Mouse (Mus musculus) limb, embryonic 12.5 days (tissue): ENCODE data around the gene Bik. TPM values are rescaled to one million over a fixed set of nuclear protein-coding genes. Genes with fewer than 3 reads are reported as not detected.

ENCODE experiments used
- ATAC-seq: fragments of 200-750 bp; cut with Nextera tagmentation; 2 replicates; pipeline ENCODE4 v1.8.0; 2017; ENCODE audit warnings: low read depth, moderate TSS enrichment; ENCODE audit not compliant: insufficient number of reproducible peaks, insufficient read depth, low FRiP score, low TSS enrichment
- H3K27ac ChIP-seq: fragments of 300-500 bp; sonication (generic); 2 replicates; pipeline ENCODE4 v1.5.1; 2016; ENCODE audit warnings: mild to moderate bottlenecking, moderate library complexity
- H3K27me3 ChIP-seq: fragments of 300-500 bp; sonication (generic); 2 replicates; pipeline ENCODE4 v1.6.1; 2016; ENCODE audit warnings: mild to moderate bottlenecking, moderate library complexity
- H3K36me3 ChIP-seq: fragments of 300-500 bp; sonication (generic); 2 replicates; pipeline ENCODE4 v1.6.1; 2016; ENCODE audit warnings: mild to moderate bottlenecking, moderate library complexity
- H3K4me1 ChIP-seq: fragments of 300-500 bp; sonication (generic); replicated peaks from 2 replicates; pipeline ENCODE4 v1.6.1; 2016
- H3K4me2 ChIP-seq: fragments of 300-500 bp; sonication (generic); 2 replicates; pipeline ENCODE4 v1.6.1; 2016; ENCODE audit warnings: mild to moderate bottlenecking, moderate library complexity
- H3K4me3 ChIP-seq: fragments of 300-500 bp; sonication (generic); replicated peaks from 2 replicates; pipeline ENCODE4 v1.5.1; 2016; ENCODE audit warnings: mild to moderate bottlenecking
- H3K9ac ChIP-seq: fragments of 300-500 bp; sonication (generic); replicated peaks from 2 replicates; pipeline ENCODE4 v1.6.1; 2016; ENCODE audit warnings: mild to moderate bottlenecking, moderate library complexity
- H3K9me3 ChIP-seq: fragments of 300-500 bp; sonication (generic); 2 replicates; pipeline ENCODE4 v1.6.1; 2016; ENCODE audit warnings: mild to moderate bottlenecking, moderate library complexity
- WGBS: fragments of 180-500 bp; shearing (Covaris S2); methylation state at CpG from one replicate; pipeline ENCODE4 v1.1.7; 2016; 5-methylcytosine and 5-hydroxymethylcytosine counted together
- polyA plus RNA-seq: library from polyadenylated mRNA; unstranded; fragments of >200 nt; fragmentation: Nextera tagmentation; extraction: Ambion mirVana; gene quantifications from 2 replicates; pipeline ENCODE4 v1.2.1, GENCODE M21; 2016

The Bik gene
- polyA plus RNA-seq, 1 experiment from 2014 or later = 3.3 TPM

- H3K36me3 ChIP-seq = no peaks in the 10 kb centered on the region
- H3K4me3 ChIP-seq = no peak overlapping the region
- peaks cover 44% of the 10 kb centered on the region for H3K27me3 ChIP-seq
- no peak overlapping the region for H3K4me2 ChIP-seq
- H3K27ac ChIP-seq = no peak overlapping the region
- H3K9ac ChIP-seq = no peak overlapping the region
- WGBS = 62% methylated on average over 6 of the region's 6 CpGs
- H3K9me3 ChIP-seq = no peaks in the 10 kb centered on the region
- ATAC-seq = no peak
- H3K4me1 ChIP-seq = peaks cover 16% of the 10 kb centered on the region
Observed at GRCm38 (mm10) chr15:83530688-83531087, 4.0 kb downstream of the Bik start.

GRCm38 (mm10) chr15:83531961-83532469 lies 5.4 kb downstream of the Bik start:
- Histone ChIP-seq H3K4me1 (peaks cover 5% of the 10 kb centered on the region; the same call in 1 of the 2 replicates), H3K4me3 (no peak overlapping the region), H3K27ac (no peak overlapping the region), H3K36me3 (no peaks in the 10 kb centered on the region), H3K9me3 (no peaks in the 10 kb centered on the region), H3K9ac (no peak overlapping the region), H3K4me2 (no peak overlapping the region), H3K27me3 (peaks cover 30% of the 10 kb centered on the region)
- WGBS = 84% methylated on average over 5 of the region's 5 CpGs
- ATAC-seq = no peak

- H3K4me3 ChIP-seq = no peak overlapping the region
- H3K9ac ChIP-seq = no peak overlapping the region
- ATAC-seq = no peak
- 72% methylated on average over 7 of the region's 7 CpGs for WGBS
- H3K9me3 ChIP-seq = no peaks in the 10 kb centered on the region
- peaks cover 24% of the 10 kb centered on the region for H3K27me3 ChIP-seq
- H3K4me1 ChIP-seq = no peaks in the 10 kb centered on the region
- no peak overlapping the region for H3K4me2 ChIP-seq
- no peak overlapping the region for H3K27ac ChIP-seq
- no peaks in the 10 kb centered on the region for H3K36me3 ChIP-seq
Observed at GRCm38 (mm10) chr15:83532606-83533005, 5.9 kb downstream of the Bik start.

GRCm38 (mm10) chr15:83534960-83535889 lies 8.6 kb downstream of the Bik start:
- Histone ChIP-seq H3K4me2 (no peak overlapping the region), H3K4me3 (no peak overlapping the region), H3K9ac (no peak overlapping the region), H3K4me1 (no peaks in the 10 kb centered on the region), H3K27me3 (0 out of 2 replicates have a peak, but pooled peaks cover 1% of the 10 kb centered on the region), H3K36me3 (no peaks in the 10 kb centered on the region), H3K9me3 (no peaks in the 10 kb centered on the region), H3K27ac (no peak overlapping the region)
- no peak; the same call in 1 of the 2 replicates for ATAC-seq
- 72% methylated on average over 17 of the region's 17 CpGs for WGBS

- Histone ChIP-seq H3K27me3 (no peaks in the 10 kb centered on the region), H3K4me2 (no peak overlapping the region), H3K36me3 (no peaks in the 10 kb centered on the region), H3K4me1 (no peaks in the 10 kb centered on the region), H3K4me3 (no peak overlapping the region), H3K9ac (no peak overlapping the region), H3K9me3 (no peaks in the 10 kb centered on the region), H3K27ac (no peak overlapping the region)
- 74% methylated on average over 6 of the region's 6 CpGs for WGBS
- no peak for ATAC-seq
Observed at GRCm38 (mm10) chr15:83535890-83536231, 9.2 kb downstream of the Bik start.

GRCm38 (mm10) chr15:83538855-83539254 lies 12.2 kb downstream of the Bik start:
- ATAC-seq = no peak
- Histone ChIP-seq H3K9me3 (no peaks in the 10 kb centered on the region), H3K9ac (no peak overlapping the region), H3K36me3 (no peaks in the 10 kb centered on the region), H3K4me3 (no peak overlapping the region), H3K4me1 (no peaks in the 10 kb centered on the region), H3K4me2 (no peak overlapping the region), H3K27ac (no peak overlapping the region), H3K27me3 (no peaks in the 10 kb centered on the region)
- WGBS = 97% methylated on average over 2 of the region's 2 CpGs

- no peak for ATAC-seq
- H3K4me3 ChIP-seq = no peak overlapping the region
- no peaks in the 10 kb centered on the region for H3K36me3 ChIP-seq
- no peak overlapping the region for H3K27ac ChIP-seq
- H3K9me3 ChIP-seq = no peaks in the 10 kb centered on the region
- no peaks in the 10 kb centered on the region for H3K27me3 ChIP-seq
- WGBS = 75% methylated on average over 4 of the region's 4 CpGs
- H3K9ac ChIP-seq = no peak overlapping the region
- H3K4me1 ChIP-seq = no peaks in the 10 kb centered on the region
- H3K4me2 ChIP-seq = no peak overlapping the region
Observed at GRCm38 (mm10) chr15:83539905-83540304, 13.2 kb downstream of the Bik start.

- Histone ChIP-seq H3K9me3 (no peaks in the 10 kb centered on the region), H3K27me3 (no peaks in the 10 kb centered on the region), H3K4me2 (no peak overlapping the region), H3K9ac (no peak overlapping the region), H3K4me3 (no peak overlapping the region), H3K36me3 (peaks cover 17% of the 10 kb centered on the region), H3K4me1 (no peaks in the 10 kb centered on the region), H3K27ac (no peak overlapping the region)
- no peak for ATAC-seq
- WGBS = 83% methylated on average over 9 of the region's 9 CpGs
Observed at GRCm38 (mm10) chr15:83541647-83542287, 15.1 kb downstream of the Bik start.

- Histone ChIP-seq H3K36me3 (peaks cover 60% of the 10 kb centered on the region), H3K27me3 (no peaks in the 10 kb centered on the region), H3K9me3 (no peaks in the 10 kb centered on the region), H3K4me3 (no peak overlapping the region), H3K4me1 (no peaks in the 10 kb centered on the region), H3K27ac (no peak overlapping the region), H3K4me2 (no peak overlapping the region), H3K9ac (no peak overlapping the region)
- no peak for ATAC-seq
- 93% methylated on average over 7 of the region's 7 CpGs for WGBS
Observed at GRCm38 (mm10) chr15:83546029-83546428, 19.4 kb downstream of the Bik start.

- ATAC-seq = no peak
- no peak overlapping the region for H3K9ac ChIP-seq
- peaks cover 71% of the 10 kb centered on the region for H3K36me3 ChIP-seq
- no peak overlapping the region for H3K4me3 ChIP-seq
- H3K27ac ChIP-seq = no peak overlapping the region
- no peaks in the 10 kb centered on the region for H3K4me1 ChIP-seq
- H3K4me2 ChIP-seq = no peak overlapping the region
- H3K9me3 ChIP-seq = no peaks in the 10 kb centered on the region
- H3K27me3 ChIP-seq = no peaks in the 10 kb centered on the region
- WGBS = 90% methylated on average over 8 of the region's 8 CpGs
Observed at GRCm38 (mm10) chr15:83547144-83547543, 20.5 kb downstream of the Bik start.

GRCm38 (mm10) chr15:83550137-83550536 lies 23.5 kb downstream of the Bik start:
- no peak overlapping the region for H3K4me3 ChIP-seq
- H3K36me3 ChIP-seq = peaks cover 78% of the 10 kb centered on the region
- WGBS = 74% methylated on average over 2 of the region's 2 CpGs
- no peak overlapping the region for H3K27ac ChIP-seq
- H3K9me3 ChIP-seq = no peaks in the 10 kb centered on the region
- no peak overlapping the region for H3K4me2 ChIP-seq
- ATAC-seq = no peak
- H3K27me3 ChIP-seq = no peaks in the 10 kb centered on the region
- H3K4me1 ChIP-seq = peaks cover 7% of the 10 kb centered on the region
- H3K9ac ChIP-seq = no peak overlapping the region
